Mouse (Mus musculus) gastrocnemius, postnatal 36 days (tissue): ENCODE measurements around the gene Figla. TPM values are rescaled to one million over a fixed set of nuclear protein-coding genes. Genes with fewer than 3 reads are reported as not detected.

Experiments used
- DNase-seq, 2 experiments: peaks; one replicate each; pipeline ENCODE4 v3.0.0; 2022
- intact Hi-C: fragments of 180-260 bp; cut with DNase I; formaldehyde crosslinking; loops from one replicate; pipeline ENCODE4 v1.15.1; 2025
- total RNA-seq, 2 experiments: library from RNA; stranded (reverse); gene quantifications; 2 replicates each; pipeline ENCODE4 v1.2.3; 2021

The Figla gene
- total RNA-seq, 2 experiments from 2014 or later: not detected

- intact Hi-C loops: loop anchor here (10.0 kb wide), 1 partner anchor 328 kb away; no protein-coding TSS in a partner anchor
- DNase-seq: no peak
Observed at GRCm38 (mm10) chr6:86026632-86027292, 10.8 kb downstream of the Figla start.

- DNase-seq: no peak
- intact Hi-C loops: loop anchor here (10.0 kb wide), 1 partner anchor 327 kb away; no protein-coding TSS in a partner anchor
Observed at GRCm38 (mm10) chr6:86028150-86028549, 12.2 kb downstream of the Figla start.

GRCm38 (mm10) chr6:86028601-86029322 is 12.8 kb downstream of the Figla start, which contains the start of gene Add2:
Gene Add2 (plus strand): TSS chr6:86028681.
- intact Hi-C loops: loop anchor here (10.0 kb wide), 1 partner anchor 326 kb away; no protein-coding TSS in a partner anchor
- DNase-seq: no peak

- intact Hi-C loops: loop anchor here (10.0 kb wide), 1 partner anchor 325 kb away; no protein-coding TSS in a partner anchor
- no peak for DNase-seq
Observed at GRCm38 (mm10) chr6:86029323-86029713, 13.3 kb downstream of the Figla start.

GRCm38 (mm10) chr6:86031527-86031926 is 15.6 kb downstream of the Figla start:
- intact Hi-C loops: no loop called here

GRCm38 (mm10) chr6:86033635-86034034 is 17.7 kb downstream of the Figla start:
- intact Hi-C loops: no loop called here
- DNase-seq: no peak

More at GRCm38 (mm10) chr6:86031527-86031926, 15.6 kb downstream of the Figla start:
- DNase-seq: no peak

- DNase-seq: no peak
- intact Hi-C loops: no loop called here
Observed at GRCm38 (mm10) chr6:86038901-86039300, 22.9 kb downstream of the Figla start.

GRCm38 (mm10) chr6:86040140-86040539 is 24.2 kb downstream of the Figla start:
- intact Hi-C loops: no loop called here
- DNase-seq: no peak

GRCm38 (mm10) chr6:86047510-86047909 is 31.5 kb downstream of the Figla start:
- intact Hi-C loops: no loop called here
- no peak for DNase-seq

GRCm38 (mm10) chr6:86048509-86048908 is 32.5 kb downstream of the Figla start:
- intact Hi-C loops: no loop called here
- DNase-seq: no peak

- no peak for DNase-seq
Observed at GRCm38 (mm10) chr6:86050586-86051268, 34.8 kb downstream of the Figla start.

GRCm38 (mm10) chr6:86052032-86052459 is 36.1 kb downstream of the Figla start:
- intact Hi-C loops: no loop called here
- DNase-seq: no peak

More at GRCm38 (mm10) chr6:86050586-86051268, 34.8 kb downstream of the Figla start:
- intact Hi-C loops: no loop called here

GRCm38 (mm10) chr6:86052556-86052955 is 36.6 kb downstream of the Figla start:
- intact Hi-C loops: no loop called here
- DNase-seq: no peak

GRCm38 (mm10) chr6:86053099-86053498 is 37.1 kb downstream of the Figla start:
- intact Hi-C loops: no loop called here

GRCm38 (mm10) chr6:86053594-86053993 is 37.6 kb downstream of the Figla start:
- intact Hi-C loops: no loop called here
- DNase-seq: no peak

More at GRCm38 (mm10) chr6:86053099-86053498, 37.1 kb downstream of the Figla start:
- DNase-seq: no peak

- intact Hi-C loops: no loop called here
- DNase-seq: no peak
Observed at GRCm38 (mm10) chr6:86058475-86058874, 42.5 kb downstream of the Figla start.

- no peak for DNase-seq
- intact Hi-C loops: no loop called here
Observed at GRCm38 (mm10) chr6:86059151-86059853, 43.3 kb downstream of the Figla start.

GRCm38 (mm10) chr6:86060170-86060569 is 44.2 kb downstream of the Figla start:
- intact Hi-C loops: no loop called here

GRCm38 (mm10) chr6:86062226-86062625 is 46.3 kb downstream of the Figla start:
- no peak for DNase-seq
- intact Hi-C loops: no loop called here

More at GRCm38 (mm10) chr6:86060170-86060569, 44.2 kb downstream of the Figla start:
- no peak for DNase-seq

- intact Hi-C loops: no loop called here
- no peak for DNase-seq
Observed at GRCm38 (mm10) chr6:86062684-86063083, 46.7 kb downstream of the Figla start.
